Mouse (Mus musculus) spleen, adult 2 months (tissue): ENCODE results near the gene Arsk. TPM values are rescaled to one million over a fixed set of nuclear protein-coding genes. Genes with fewer than 3 reads are reported as not detected.

Source experiments
- DNase-seq, 2 experiments: peaks; one replicate each; pipeline versions ENCODE4 v3.0.0 to v3.0.0-alpha.2; 2012 to 2021; ENCODE audit warnings: low spot score in 2 of 2, low read depth in 1 of 2
- H3K27ac ChIP-seq: fragments of 200-500 bp; 2 replicates; pipeline ENCODE4 v1.5.1; 2012; ENCODE audit warnings: low read length, inconsistent platforms; ENCODE audit not compliant: insufficient read depth
- H3K27me3 ChIP-seq: fragments of 200-500 bp; 2 replicates; pipeline ENCODE4 v1.6.1; 2012; ENCODE audit warnings: mild to moderate bottlenecking, moderate library complexity, low read length, inconsistent platforms; ENCODE audit not compliant: control insufficient read depth, insufficient read depth
- H3K36me3 ChIP-seq: fragments of 200-500 bp; 2 replicates; pipeline ENCODE4 v1.6.1; 2012; ENCODE audit warnings: mild to moderate bottlenecking, low read length, inconsistent platforms; ENCODE audit not compliant: control insufficient read depth, insufficient read depth
- H3K4me1 ChIP-seq: fragments of 200-500 bp; 2 replicates; pipeline ENCODE4 v1.6.1; 2011; ENCODE audit warnings: inconsistent platforms; ENCODE audit not compliant: control insufficient read depth, insufficient read depth, insufficient read length
- H3K4me3 ChIP-seq: fragments of 200-500 bp; 2 replicates; pipeline ENCODE4 v1.5.1; 2011; ENCODE audit warnings: mild to moderate bottlenecking, inconsistent platforms; ENCODE audit not compliant: insufficient read depth, insufficient read length; ENCODE audit errors: extremely low read depth
- CTCF ChIP-seq: fragments of 200-500 bp; IDR thresholded peaks from 2 replicates; pipeline ENCODE4 v1.5.1; 2011; ENCODE audit warnings: mild to moderate bottlenecking, inconsistent platforms; ENCODE audit not compliant: insufficient read depth, insufficient read length, insufficient replicate concordance; ENCODE audit errors: extremely low read depth
- POLR2A ChIP-seq: fragments of 200-500 bp; IDR thresholded peaks from 2 replicates; pipeline ENCODE4 v1.6.1; 2011; ENCODE audit warnings: low read depth, low read length, inconsistent platforms
- WGBS: fragments of 180-500 bp; shearing (Covaris S2); methylation state at CpG from one replicate; pipeline ENCODE4 v1.1.7; 2018; 5-methylcytosine and 5-hydroxymethylcytosine counted together
- polyA plus RNA-seq: library from polyadenylated mRNA; depleted of rRNA; stranded (reverse); fragments of >200 nt; gene quantifications from 2 replicates; pipeline ENCODE4 v1.2.3, GENCODE M21; 2012

Arsk gene
- polyA plus RNA-seq, 1 experiment, result 3.1 TPM

DNA sequence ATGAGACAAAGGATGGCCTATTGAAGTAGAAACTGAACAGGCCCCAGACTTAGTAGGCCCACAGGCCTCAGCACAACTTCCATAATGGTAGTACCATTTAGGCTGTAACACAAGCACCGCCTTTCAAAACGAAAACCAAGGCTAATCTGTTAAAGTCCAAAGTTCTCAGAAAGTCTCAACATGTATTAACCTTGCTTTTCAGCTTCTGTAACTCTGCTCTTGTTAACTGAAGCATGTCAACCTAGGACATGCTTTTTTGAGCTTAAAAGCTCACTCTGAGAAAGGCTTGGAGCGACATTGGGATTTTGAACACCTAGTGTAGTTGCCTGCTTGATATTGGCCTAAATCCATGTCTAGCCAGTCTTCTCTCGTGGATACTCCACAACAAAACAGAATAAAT is 38.9 kb downstream of the Arsk start:
- peaks cover 8% of the 10 kb centered on the region; the same call in 1 of the 2 replicates for H3K27me3 ChIP-seq
- peaks cover 4% of the 10 kb centered on the region for H3K36me3 ChIP-seq
- WGBS, result 93% methylated on average over 4 of the region's 4 CpGs
- no peak for DNase-seq
- H3K4me1 ChIP-seq, result peaks cover 10% of the 10 kb centered on the region
- no peak overlapping the region for H3K27ac ChIP-seq
- TF ChIP-seq CTCF (no peak), POLR2A (no peak)
- H3K4me3 ChIP-seq, result no peak overlapping the region

GRCm38 (mm10) chr13:76057267-76058069 is 41.0 kb downstream of the Arsk start:
- WGBS, result 72% methylated on average over 10 of the region's 10 CpGs
- Histone ChIP-seq H3K27ac (no peak overlapping the region), H3K36me3 (peaks cover 1% of the 10 kb centered on the region; the same call in 1 of the 2 replicates), H3K27me3 (peaks cover 8% of the 10 kb centered on the region; the same call in 1 of the 2 replicates), H3K4me3 (no peak overlapping the region), H3K4me1 (peaks cover 10% of the 10 kb centered on the region)
- no peak for DNase-seq
- TF ChIP-seq POLR2A (no peak), CTCF (no peak)

DNA sequence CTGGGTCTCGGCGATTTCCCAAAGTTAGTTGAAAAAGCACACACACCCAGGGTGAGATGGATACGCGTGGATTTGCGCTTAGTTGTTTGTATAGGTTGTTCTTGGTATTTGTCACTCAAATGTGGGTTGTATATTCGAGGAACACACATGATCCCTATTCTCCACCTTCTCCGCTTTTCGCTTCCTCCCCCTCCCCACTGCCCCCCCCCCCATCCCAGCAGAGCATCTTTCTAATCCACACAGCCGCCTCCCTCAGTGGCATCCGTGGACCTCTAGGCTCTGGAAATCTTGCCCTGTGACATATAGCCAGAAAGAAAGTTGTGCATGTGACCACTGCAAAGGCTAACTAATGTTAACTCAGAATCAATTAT is 41.6 kb downstream of the Arsk start, which contains the start of gene Gpr150:
Gene Gpr150, minus strand, starts transcription at position 101 of the 371 bp plus-strand sequence.
- no peak for DNase-seq
- Histone ChIP-seq H3K27me3 (peaks cover 8% of the 10 kb centered on the region; the same call in 1 of the 2 replicates), H3K4me3 (peak within 1 kb of the TSS; percentile 49), H3K27ac (no peak within 1 kb of the TSS), H3K36me3 (no peaks in the 10 kb centered on the region), H3K4me1 (peaks cover 10% of the 10 kb centered on the region)
- TF ChIP-seq POLR2A (no peak), CTCF (no peak)
- 37% methylated on average over 10 of the region's 10 CpGs for WGBS

DNA sequence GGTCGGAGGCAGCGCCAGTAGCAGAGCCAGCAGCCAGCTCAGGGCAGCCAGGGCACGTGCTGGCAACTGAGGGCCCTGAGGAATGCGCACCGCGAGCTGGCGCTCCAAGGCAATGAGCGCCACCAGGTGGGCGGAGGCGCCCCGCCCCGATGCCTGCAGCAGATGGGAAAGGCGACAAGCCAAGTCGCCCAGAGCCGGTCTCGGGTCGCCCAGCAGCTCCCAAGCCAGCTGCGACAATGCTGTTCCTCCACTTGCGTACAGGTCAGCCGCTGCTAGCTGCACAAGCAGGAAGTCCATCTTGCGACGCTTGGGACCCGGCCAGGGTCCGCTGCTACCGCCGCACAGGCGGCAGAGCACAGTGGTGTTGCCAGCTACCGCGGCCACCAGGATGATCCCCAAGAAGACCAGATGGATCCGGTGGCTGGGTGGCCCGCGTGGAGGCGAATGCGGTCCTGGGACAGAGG is 42.2 kb downstream of the Arsk start:
- H3K27me3 ChIP-seq, result peaks cover 8% of the 10 kb centered on the region; the same call in 1 of the 2 replicates
- no peak overlapping the region for H3K27ac ChIP-seq
- 2% methylated on average over 34 of the region's 34 CpGs for WGBS
- TF ChIP-seq POLR2A (no peak), CTCF (peak; percentile 32; the same call in 1 of the 2 replicates)
- H3K4me3 ChIP-seq, result peak overlapping the region; percentile 49
- H3K4me1 ChIP-seq, result peaks cover 10% of the 10 kb centered on the region
- peak; percentile 15 to 69 for DNase-seq
- H3K36me3 ChIP-seq, result no peaks in the 10 kb centered on the region

GRCm38 (mm10) chr13:76055391-76056232 is 42.8 kb downstream of the Arsk start:
- Histone ChIP-seq H3K36me3 (no peaks in the 10 kb centered on the region), H3K4me1 (peaks cover 10% of the 10 kb centered on the region), H3K27ac (no peak overlapping the region), H3K4me3 (peak overlapping the region; percentile 49), H3K27me3 (peaks cover 8% of the 10 kb centered on the region; the same call in 1 of the 2 replicates)
- TF ChIP-seq CTCF (no peak), POLR2A (no peak)
- DNase-seq, result peak in 1 of 2 experiments; percentile 31
- under 1% methylated on average over 59 of the region's 59 CpGs for WGBS

DNA sequence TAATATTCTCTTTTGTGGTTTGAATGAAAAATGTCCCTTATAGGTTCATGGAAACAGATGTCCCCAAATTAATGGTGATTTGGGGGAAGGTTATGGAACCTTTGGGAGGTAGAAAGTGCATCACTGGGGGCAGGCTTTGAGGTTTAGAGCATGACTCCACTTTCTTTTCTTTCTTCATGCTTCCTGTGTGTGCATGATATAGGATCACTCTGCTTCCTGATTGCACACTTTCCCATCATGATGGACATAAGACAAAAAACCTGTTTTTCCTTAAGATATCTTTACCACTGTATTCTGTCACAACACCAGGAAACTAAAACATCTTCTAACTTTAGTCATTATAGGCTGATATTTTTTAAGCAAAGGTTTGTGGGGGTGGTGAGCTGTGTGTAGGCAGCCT is 53.5 kb downstream of the Arsk start:
- Histone ChIP-seq H3K4me1 (no peaks in the 10 kb centered on the region), H3K27ac (no peak overlapping the region), H3K36me3 (no peaks in the 10 kb centered on the region), H3K4me3 (no peak overlapping the region), H3K27me3 (no peaks in the 10 kb centered on the region)
- DNase-seq, result no peak
- TF ChIP-seq CTCF, result no peak
- no peak for TF ChIP-seq POLR2A
